Mouse (Mus musculus) cerebellum, adult 2 months (tissue): Measurements from ENCODE around the gene Vmn1r220.

Experiments
- CTCF ChIP-seq: fragments of 200-500 bp; IDR thresholded peaks from 2 replicates; pipeline ENCODE4 v1.5.1; 2011; ENCODE audit warnings: low read depth, mild to moderate bottlenecking, control low read depth, low read length, moderate library complexity, borderline replicate concordance; ENCODE audit not compliant: insufficient read depth
- POLR2A ChIP-seq: fragments of 200-500 bp; IDR thresholded peaks from 2 replicates; pipeline ENCODE4 v1.6.1; 2011; ENCODE audit warnings: low read length, control low read depth, borderline replicate concordance; ENCODE audit not compliant: insufficient read depth

DNA sequence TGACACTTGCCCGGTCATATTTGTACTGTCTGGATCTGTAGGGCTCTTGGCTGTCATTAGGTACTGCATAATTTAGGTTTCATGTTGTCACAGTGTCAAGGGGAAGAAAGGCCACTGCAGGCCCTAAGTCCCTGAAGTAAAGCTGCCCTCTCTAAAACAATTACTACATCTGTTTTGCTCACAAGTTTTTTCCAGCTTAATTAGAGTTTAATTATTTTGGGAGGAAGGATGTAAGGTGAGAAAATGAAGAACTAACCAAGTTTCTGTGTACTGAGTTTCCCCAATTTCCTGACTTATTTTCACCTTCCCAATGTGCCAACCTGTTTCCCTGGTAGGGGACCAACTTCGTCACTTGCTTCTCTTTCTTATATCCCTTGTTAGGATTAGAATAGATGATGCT, at the start of gene Vmn1r220:
- no peak for TF ChIP-seq CTCF
- TF ChIP-seq POLR2A, result no peak
